Mouse (Mus musculus): Measurements from ENCODE around the gene Stmn3. TPM values are rescaled to one million over a fixed set of nuclear protein-coding genes. Genes with fewer than 3 reads are reported as not detected.

Gene Stmn3
- polyA plus RNA-seq, 1 experiment, result 2.4 TPM

DNA sequence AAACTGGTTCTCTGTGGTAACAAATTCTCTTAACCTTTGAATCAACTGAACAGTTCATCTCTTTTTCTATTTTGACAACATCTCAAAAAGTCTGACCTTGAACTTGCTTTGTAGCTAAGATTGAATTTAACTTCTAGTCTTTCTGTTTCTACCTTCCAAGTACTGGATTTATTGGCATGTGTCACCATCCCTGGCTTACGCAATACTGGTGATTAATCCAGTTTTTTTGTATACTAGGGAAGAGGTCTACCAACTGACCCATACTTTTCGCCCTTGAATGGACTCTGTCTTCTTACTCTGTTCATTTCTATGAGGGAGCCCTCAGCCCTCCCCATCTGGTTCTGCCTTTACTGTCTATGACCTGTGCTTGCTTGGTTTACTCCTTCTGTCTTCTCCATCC, 11.8 kb upstream of the Stmn3 start:
- no peaks in the 10 kb centered on the region; the same call in 1 of the 2 replicates for H3K36me3 ChIP-seq (ENCODE audit: control insufficient read depth, insufficient read depth, low read length)
- WGBS, result 88% methylated on average over 2 of the region's 2 CpGs
- H3K4me1 ChIP-seq (ENCODE audit: control insufficient read depth, insufficient read depth, low read length), result no peaks in the 10 kb centered on the region
- H3K27me3 ChIP-seq (replicated peaks; ENCODE audit: control insufficient read depth, insufficient read depth, low read length), result no peaks in the 10 kb centered on the region
- H3K4me3 ChIP-seq (ENCODE audit: insufficient read depth, low read depth, low read length), result no peak overlapping the region
- H3K27ac ChIP-seq (ENCODE audit: insufficient read depth, low read depth, low read length), result no peak overlapping the region
- no peak for TF ChIP-seq POLR2A (IDR thresholded peaks at IDR 0.05; ENCODE audit: low read depth, low read length)
- TF ChIP-seq CTCF (conservative IDR thresholded peaks at IDR 0.05; ENCODE audit: insufficient read depth, insufficient read length, low read depth, low read length), result no peak
- peak; percentile 5 for DNase-seq

DNA sequence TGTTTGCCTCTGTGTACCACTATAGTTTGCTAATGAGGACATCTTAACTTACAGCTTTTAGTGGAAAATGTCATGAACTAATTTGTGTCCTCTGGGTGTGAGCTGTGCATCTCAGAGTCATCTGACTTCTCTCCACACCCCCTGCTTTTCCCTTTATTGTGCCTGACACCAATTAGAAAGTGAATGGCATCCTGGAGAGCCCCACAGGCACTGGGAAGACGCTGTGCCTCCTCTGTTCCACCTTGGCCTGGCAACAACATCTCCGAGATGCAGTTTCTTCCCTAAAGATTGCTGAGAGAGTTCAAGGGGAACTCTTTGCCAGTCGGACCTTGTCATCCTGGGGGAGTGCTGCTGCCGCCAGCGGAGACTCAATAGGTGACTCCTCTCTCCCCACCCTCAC, 7.8 kb upstream of the Stmn3 start:
- no peak for DNase-seq
- 80% methylated on average over 5 of the region's 5 CpGs for whole genome bisulfite sequencing
- Histone ChIP-seq H3K36me3 (ENCODE audit: control insufficient read depth, insufficient read depth, low read length) (no peaks in the 10 kb centered on the region), H3K27ac (ENCODE audit: insufficient read depth, low read depth, low read length) (no peak overlapping the region), H3K4me1 (ENCODE audit: control insufficient read depth, insufficient read depth, low read length) (peaks cover 4% of the 10 kb centered on the region; the same call in 1 of the 2 replicates), H3K4me3 (ENCODE audit: insufficient read depth, low read depth, low read length) (no peak overlapping the region), H3K27me3 (replicated peaks; ENCODE audit: control insufficient read depth, insufficient read depth, low read length) (no peaks in the 10 kb centered on the region)
- TF ChIP-seq CTCF (conservative IDR thresholded peaks at IDR 0.05; ENCODE audit: insufficient read depth, insufficient read length, low read depth, low read length) (no peak), POLR2A (IDR thresholded peaks at IDR 0.05; ENCODE audit: low read depth, low read length) (no peak)

DNA sequence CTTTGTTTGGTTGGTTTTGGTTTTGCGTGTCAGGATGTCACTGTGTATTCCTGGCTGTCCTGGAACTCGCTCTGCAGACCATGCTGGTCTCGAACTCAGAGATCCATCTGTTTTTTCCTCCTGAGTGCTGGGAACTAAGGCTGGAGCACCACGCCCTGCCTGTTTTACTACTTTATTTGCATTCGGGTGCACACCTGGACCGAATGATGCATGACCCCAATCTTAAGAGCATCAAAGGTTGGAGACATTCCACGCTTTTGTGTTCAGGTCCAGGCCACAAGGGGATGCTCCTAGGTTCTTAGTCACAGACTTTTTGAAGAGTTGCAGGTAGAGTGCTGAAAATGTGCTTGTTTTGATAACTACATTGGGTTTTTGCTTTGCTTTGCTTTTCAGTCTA, 5.8 kb upstream of the Stmn3 start:
- peak overlapping the region; percentile 60 for H3K4me3 ChIP-seq (ENCODE audit: insufficient read depth, low read depth, low read length)
- TF ChIP-seq CTCF (conservative IDR thresholded peaks at IDR 0.05; ENCODE audit: insufficient read depth, insufficient read length, low read depth, low read length), result no peak
- TF ChIP-seq POLR2A (IDR thresholded peaks at IDR 0.05; ENCODE audit: low read depth, low read length), result no peak
- peaks cover 4% of the 10 kb centered on the region; the same call in 1 of the 2 replicates for H3K4me1 ChIP-seq (ENCODE audit: control insufficient read depth, insufficient read depth, low read length)
- H3K27ac ChIP-seq (ENCODE audit: insufficient read depth, low read depth, low read length), result no peak overlapping the region
- H3K36me3 ChIP-seq (ENCODE audit: control insufficient read depth, insufficient read depth, low read length), result no peaks in the 10 kb centered on the region
- DNase-seq, result no peak
- WGBS, result 8% methylated on average over 7 of the region's 7 CpGs
- no peaks in the 10 kb centered on the region for H3K27me3 ChIP-seq (replicated peaks; ENCODE audit: control insufficient read depth, insufficient read depth, low read length)

GRCm38 (mm10) chr2:181319248-181320102, 5.2 kb upstream of the Stmn3 start, which contains the start of gene Rtel1:
Rtel1 (plus strand) TSS chr2:181319739.
- peak within 1 kb of the TSS; percentile 60 for H3K4me3 ChIP-seq (ENCODE audit: insufficient read depth, low read depth, low read length)
- peak; percentile 89 for DNase-seq
- H3K27ac ChIP-seq (ENCODE audit: insufficient read depth, low read depth, low read length), result peak within 1 kb of the TSS; percentile 17; the same call in 1 of the 2 replicates
- TF ChIP-seq POLR2A (IDR thresholded peaks at IDR 0.05; ENCODE audit: low read depth, low read length) (peak; percentile 21), CTCF (conservative IDR thresholded peaks at IDR 0.05; ENCODE audit: insufficient read depth, insufficient read length, low read depth, low read length) (no peak)
- H3K27me3 ChIP-seq (replicated peaks; ENCODE audit: control insufficient read depth, insufficient read depth, low read length), result no peaks in the 10 kb centered on the region
- H3K4me1 ChIP-seq (ENCODE audit: control insufficient read depth, insufficient read depth, low read length), result peaks cover 4% of the 10 kb centered on the region; the same call in 1 of the 2 replicates
- no peaks in the 10 kb centered on the region for H3K36me3 ChIP-seq (ENCODE audit: control insufficient read depth, insufficient read depth, low read length)
- 5% methylated on average over 40 of the region's 40 CpGs for WGBS

DNA sequence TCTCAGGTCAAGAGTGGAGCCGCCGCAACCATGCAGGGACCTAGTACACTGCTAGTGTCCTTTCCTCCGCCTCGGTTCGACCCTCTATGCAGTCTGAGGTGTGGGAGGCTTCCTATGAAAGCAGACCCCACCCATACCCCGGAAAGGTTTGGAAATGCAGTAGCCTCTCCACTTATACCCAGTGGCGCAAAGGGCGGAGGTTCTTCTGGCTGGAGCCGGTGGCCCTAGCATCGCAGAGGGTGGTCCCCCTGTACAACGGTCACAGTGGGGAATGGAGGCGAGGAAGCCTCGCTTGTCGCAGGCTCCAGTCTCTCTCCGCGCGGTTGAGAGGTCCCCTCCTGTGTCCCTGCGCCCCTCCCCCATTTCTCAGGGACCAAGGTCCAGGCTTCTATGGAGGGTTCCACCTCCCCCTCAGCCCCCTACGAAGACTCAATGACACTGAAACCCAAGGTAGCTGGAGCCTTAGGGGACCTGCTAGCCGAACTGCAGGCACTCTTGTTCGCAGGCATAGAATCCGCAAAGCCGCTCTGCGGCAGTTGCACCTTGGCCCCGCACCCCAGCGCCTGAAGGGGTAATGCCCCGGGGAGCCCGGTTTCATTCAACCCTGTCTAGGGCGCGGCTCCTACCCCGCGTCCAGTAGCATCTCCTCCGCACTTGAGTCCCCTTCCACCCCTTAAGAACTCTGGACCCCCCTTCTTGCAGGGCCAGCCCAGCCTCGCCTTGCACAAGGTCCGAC, 788 bp downstream of the Stmn3 start:
- no peak for DNase-seq
- WGBS, result 7% methylated on average over 35 of the region's 35 CpGs
- Histone ChIP-seq H3K4me3 (ENCODE audit: insufficient read depth, low read depth, low read length) (no peak overlapping the region), H3K36me3 (ENCODE audit: control insufficient read depth, insufficient read depth, low read length) (no peaks in the 10 kb centered on the region), H3K27ac (ENCODE audit: insufficient read depth, low read depth, low read length) (no peak overlapping the region), H3K27me3 (replicated peaks; ENCODE audit: control insufficient read depth, insufficient read depth, low read length) (no peaks in the 10 kb centered on the region), H3K4me1 (ENCODE audit: control insufficient read depth, insufficient read depth, low read length) (peaks cover 5% of the 10 kb centered on the region; the same call in 1 of the 2 replicates)
- no peak for TF ChIP-seq CTCF (conservative IDR thresholded peaks at IDR 0.05; ENCODE audit: insufficient read depth, insufficient read length, low read depth, low read length)
- TF ChIP-seq POLR2A (IDR thresholded peaks at IDR 0.05; ENCODE audit: low read depth, low read length), result no peak

DNA sequence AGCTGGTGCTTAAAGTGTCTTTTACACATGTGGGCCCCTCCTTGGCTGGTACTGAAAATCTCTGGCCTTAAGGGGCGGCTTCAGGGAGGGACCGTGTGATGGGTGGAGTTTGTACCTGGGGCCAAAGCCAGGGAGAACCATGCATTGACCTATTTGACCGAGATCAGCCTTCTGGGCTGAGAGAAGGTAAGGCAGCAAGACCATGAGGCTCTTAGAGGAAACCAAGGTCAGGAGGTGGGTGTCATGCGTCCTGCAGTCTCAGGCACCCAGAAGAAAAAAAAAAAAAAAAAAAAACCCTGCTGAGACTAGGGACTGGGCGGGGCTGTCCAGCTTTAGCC, 1.3 kb downstream of the Stmn3 start:
- Histone ChIP-seq H3K27me3 (replicated peaks; ENCODE audit: control insufficient read depth, insufficient read depth, low read length) (no peaks in the 10 kb centered on the region), H3K27ac (ENCODE audit: insufficient read depth, low read depth, low read length) (no peak overlapping the region), H3K4me1 (ENCODE audit: control insufficient read depth, insufficient read depth, low read length) (peaks cover 5% of the 10 kb centered on the region; the same call in 1 of the 2 replicates), H3K4me3 (ENCODE audit: insufficient read depth, low read depth, low read length) (no peak overlapping the region), H3K36me3 (ENCODE audit: control insufficient read depth, insufficient read depth, low read length) (no peaks in the 10 kb centered on the region)
- 18% methylated on average over 5 of the region's 5 CpGs for WGBS
- TF ChIP-seq CTCF (conservative IDR thresholded peaks at IDR 0.05; ENCODE audit: insufficient read depth, insufficient read length, low read depth, low read length) (no peak), POLR2A (IDR thresholded peaks at IDR 0.05; ENCODE audit: low read depth, low read length) (no peak)
- DNase-seq, result no peak

DNA sequence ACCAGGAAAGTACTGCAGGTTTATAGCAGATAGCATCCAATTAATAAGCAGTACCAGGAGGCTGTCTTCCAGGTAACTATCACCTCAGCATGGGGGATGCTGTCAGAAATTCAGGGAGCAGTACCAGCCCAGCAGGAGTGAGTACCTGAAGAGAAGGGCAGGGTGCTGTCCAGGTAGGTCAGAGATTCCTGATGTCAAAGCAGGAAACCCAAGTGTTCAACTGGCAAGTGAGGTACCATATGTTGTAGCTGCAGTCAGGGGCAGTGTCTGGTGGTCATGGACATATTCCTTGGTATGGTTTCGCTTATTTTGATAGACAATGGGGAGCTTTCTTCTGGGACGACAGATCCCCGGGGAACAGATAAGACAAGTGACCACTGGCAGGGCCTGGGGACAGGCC, 1.9 kb downstream of the Stmn3 start:
- H3K27ac ChIP-seq (ENCODE audit: insufficient read depth, low read depth, low read length), result no peak overlapping the region
- H3K36me3 ChIP-seq (ENCODE audit: control insufficient read depth, insufficient read depth, low read length), result no peaks in the 10 kb centered on the region
- no peaks in the 10 kb centered on the region for H3K27me3 ChIP-seq (replicated peaks; ENCODE audit: control insufficient read depth, insufficient read depth, low read length)
- TF ChIP-seq POLR2A (IDR thresholded peaks at IDR 0.05; ENCODE audit: low read depth, low read length) (no peak), CTCF (conservative IDR thresholded peaks at IDR 0.05; ENCODE audit: insufficient read depth, insufficient read length, low read depth, low read length) (no peak)
- 86% methylated on average over 3 of the region's 3 CpGs for WGBS
- no peak for DNase-seq
- H3K4me3 ChIP-seq (ENCODE audit: insufficient read depth, low read depth, low read length), result no peak overlapping the region
- peaks cover 5% of the 10 kb centered on the region; the same call in 1 of the 2 replicates for H3K4me1 ChIP-seq (ENCODE audit: control insufficient read depth, insufficient read depth, low read length)

Data from kidney, adult 2 months (tissue).